Mouse (Mus musculus) myocyte (in vitro differentiated cells): ENCODE results near the gene Pald1. TPM values are rescaled to one million over a fixed set of nuclear protein-coding genes. Genes with fewer than 3 reads are reported as not detected.

Source experiments
- H3K27me3 ChIP-seq: one replicate; pipeline ENCODE4 v1.6.1; 2011; ENCODE audit not compliant: control insufficient read depth, insufficient read depth, insufficient read length
- H3K36me3 ChIP-seq: one replicate; pipeline ENCODE4 v1.6.1; 2011; ENCODE audit not compliant: control insufficient read depth, insufficient read depth
- H3K4me2 ChIP-seq: one replicate; pipeline ENCODE4 v1.6.1; 2011; ENCODE audit warnings: low read depth, control low read depth
- H3K4me3 ChIP-seq: one replicate; pipeline ENCODE4 v1.5.1; 2011; ENCODE audit warnings: mild to moderate bottlenecking, control low read depth, moderate library complexity
- H3K79me2 ChIP-seq: one replicate; pipeline ENCODE4 v1.6.1; 2011; ENCODE audit not compliant: control insufficient read depth, insufficient read depth
- H3ac ChIP-seq: one replicate; pipeline ENCODE4 v1.6.1; 2011; ENCODE audit not compliant: control insufficient read depth, insufficient read length
- CEBPB ChIP-seq: IDR thresholded peaks from 2 replicates; pipeline ENCODE4 v1.6.1; 2011; ENCODE audit warnings: mild to moderate bottlenecking, moderate library complexity; ENCODE audit not compliant: poor library complexity, insufficient read depth, severe bottlenecking
- E2F4 ChIP-seq: IDR thresholded peaks from one replicate; pipeline ENCODE4 v1.6.1; 2011; ENCODE audit warnings: mild to moderate bottlenecking, control low read depth, moderate library complexity; ENCODE audit not compliant: insufficient read depth
- MAX ChIP-seq: IDR thresholded peaks from one replicate; pipeline ENCODE4 v1.6.1; 2011; ENCODE audit warnings: low read depth, mild to moderate bottlenecking, control low read depth
- MYOD1 ChIP-seq, 3 experiments: IDR thresholded peaks; one replicate each; pipeline ENCODE4 v1.6.1; 2011; ENCODE audit warnings: control low read depth in 2 of 3, low read depth in 2 of 3, mild to moderate bottlenecking in 2 of 3, moderate library complexity in 1 of 3; ENCODE audit not compliant: insufficient read length in 2 of 3, control insufficient read depth in 1 of 3
- MYOG ChIP-seq, 3 experiments: IDR thresholded peaks; one replicate each; pipeline ENCODE4 v1.6.1; 2011; ENCODE audit warnings: control low read depth in 2 of 3, low read depth in 2 of 3, mild to moderate bottlenecking in 2 of 3; ENCODE audit not compliant: insufficient read length in 2 of 3, control insufficient read depth in 1 of 3, insufficient read depth in 1 of 3
- POLR2A ChIP-seq: IDR thresholded peaks from one replicate; pipeline ENCODE4 v1.6.1; 2011; ENCODE audit warnings: low read depth, mild to moderate bottlenecking, control low read depth, moderate library complexity; ENCODE audit not compliant: insufficient read length
- POLR2AphosphoS2 ChIP-seq: IDR thresholded peaks from one replicate; pipeline ENCODE4 v1.6.1; 2011; ENCODE audit warnings: low read depth, control low read depth; ENCODE audit not compliant: insufficient read length
- REST ChIP-seq: IDR thresholded peaks from one replicate; pipeline ENCODE4 v1.6.1; 2011; ENCODE audit warnings: mild to moderate bottlenecking, control low read depth, moderate library complexity; ENCODE audit not compliant: insufficient read depth, insufficient read length
- SRF ChIP-seq: IDR thresholded peaks from one replicate; pipeline ENCODE4 v1.6.1; 2011; ENCODE audit warnings: low read depth; ENCODE audit not compliant: control insufficient read depth, insufficient read length
- TCF12 ChIP-seq: IDR thresholded peaks from one replicate; pipeline ENCODE4 v1.6.1; 2011; ENCODE audit warnings: mild to moderate bottlenecking, control low read depth; ENCODE audit not compliant: poor library complexity, insufficient read depth, severe bottlenecking
- TCF3 ChIP-seq: IDR thresholded peaks from one replicate; pipeline ENCODE4 v1.6.1; 2011; ENCODE audit warnings: low read depth, control low read depth; ENCODE audit not compliant: insufficient read length
- USF1 ChIP-seq: IDR thresholded peaks from one replicate; pipeline ENCODE4 v1.6.1; 2011; ENCODE audit warnings: low read depth, mild to moderate bottlenecking, control low read depth, moderate library complexity
- polyA plus RNA-seq: library from polyadenylated mRNA; unstranded; fragments of >200 nt; fragmentation: generic; extraction: Trizol; gene quantifications from one replicate; pipeline ENCODE4 v1.2.1, GENCODE M21; 2012; ENCODE audit warnings: missing spikeins

Gene Pald1
- polyA plus RNA-seq, 1 experiment: 14.0 TPM

- Histone ChIP-seq H3K4me2 (no peak overlapping the region), H3K79me2 (no peaks in the 10 kb centered on the region), H3K4me3 (no peak overlapping the region), H3K36me3 (peaks cover 12% of the 10 kb centered on the region), H3K27me3 (no peaks in the 10 kb centered on the region), H3ac (no peak overlapping the region)
- TF ChIP-seq POLR2AphosphoS2 (peak; percentile 29), CEBPB (no peak), MYOG (IDR thresholded peaks at IDR 0.05; ENCODE audit: control insufficient read depth in 1 of 3, insufficient read depth in 1 of 3, insufficient read length in 2 of 3, low read depth in 2 of 3) (peak in 1 of 3 experiments; percentile 3), TCF12 (no peak), MYOD1 (IDR thresholded peaks at IDR 0.05; ENCODE audit: control insufficient read depth in 1 of 3, insufficient read length in 2 of 3, low read depth in 2 of 3) (peak in 1 of 3 experiments; percentile 67), REST (no peak)
Measured at GRCm38 (mm10) chr10:61426251-61426757, 43.0 kb upstream of the Pald1 start.

- Histone ChIP-seq H3K4me3 (no peak overlapping the region), H3K27me3 (peaks cover 3% of the 10 kb centered on the region), H3ac (no peak overlapping the region), H3K4me2 (no peak overlapping the region), H3K36me3 (no peaks in the 10 kb centered on the region), H3K79me2 (no peaks in the 10 kb centered on the region)
- TF ChIP-seq CEBPB: no peak
- TF ChIP-seq MAX: no peak
- no peak for TF ChIP-seq MYOD1 (IDR thresholded peaks at IDR 0.05; ENCODE audit: control insufficient read depth in 1 of 3, insufficient read length in 2 of 3, low read depth in 2 of 3)
- no peak for TF ChIP-seq MYOG (IDR thresholded peaks at IDR 0.05; ENCODE audit: control insufficient read depth in 1 of 3, insufficient read depth in 1 of 3, insufficient read length in 2 of 3, low read depth in 2 of 3)
- TF ChIP-seq SRF: no peak
- TF ChIP-seq POLR2A: no peak
- no peak for TF ChIP-seq E2F4
Measured at GRCm38 (mm10) chr10:61425047-61425446, 41.7 kb upstream of the Pald1 start.

- Histone ChIP-seq H3K27me3 (peaks cover 8% of the 10 kb centered on the region), H3K79me2 (no peaks in the 10 kb centered on the region), H3K36me3 (no peaks in the 10 kb centered on the region), H3ac (no peak overlapping the region), H3K4me2 (peak overlapping the region; percentile 52), H3K4me3 (no peak overlapping the region)
- TF ChIP-seq POLR2AphosphoS2 (peak; percentile 17), TCF12 (no peak), MYOD1 (IDR thresholded peaks at IDR 0.05; ENCODE audit: control insufficient read depth in 1 of 3, insufficient read length in 2 of 3, low read depth in 2 of 3) (no peak)
Measured at GRCm38 (mm10) chr10:61424500-61424899, 41.2 kb upstream of the Pald1 start.

- Histone ChIP-seq H3K4me2 (no peak overlapping the region), H3K27me3 (peaks cover 18% of the 10 kb centered on the region), H3K4me3 (no peak overlapping the region), H3ac (no peak overlapping the region), H3K36me3 (no peaks in the 10 kb centered on the region), H3K79me2 (no peaks in the 10 kb centered on the region)
- TF ChIP-seq MYOD1 (IDR thresholded peaks at IDR 0.05; ENCODE audit: control insufficient read depth in 1 of 3, insufficient read length in 2 of 3, low read depth in 2 of 3) (peak in 1 of 3 experiments; percentile 45), MYOG (IDR thresholded peaks at IDR 0.05; ENCODE audit: control insufficient read depth in 1 of 3, insufficient read depth in 1 of 3, insufficient read length in 2 of 3, low read depth in 2 of 3) (peak in 1 of 3 experiments; percentile 50), SRF (no peak), REST (no peak)
Measured at GRCm38 (mm10) chr10:61423289-61423688, 40.0 kb upstream of the Pald1 start.

GRCm38 (mm10) chr10:61422861-61423260, 39.5 kb upstream of the Pald1 start:
- no peaks in the 10 kb centered on the region for H3K36me3 ChIP-seq
- H3K4me3 ChIP-seq: no peak overlapping the region
- no peaks in the 10 kb centered on the region for H3K79me2 ChIP-seq
- H3ac ChIP-seq: no peak overlapping the region
- H3K4me2 ChIP-seq: no peak overlapping the region
- no peak for TF ChIP-seq MAX
- no peak for TF ChIP-seq TCF12
- no peak for TF ChIP-seq USF1
- TF ChIP-seq TCF3: no peak
- no peak for TF ChIP-seq MYOD1 (IDR thresholded peaks at IDR 0.05; ENCODE audit: control insufficient read depth in 1 of 3, insufficient read length in 2 of 3, low read depth in 2 of 3)
- no peak for TF ChIP-seq POLR2A
- no peak for TF ChIP-seq CEBPB
- H3K27me3 ChIP-seq: peaks cover 23% of the 10 kb centered on the region
